Mouse (Mus musculus) cortical plate, adult 2 months (tissue): ENCODE data around the gene Rps9. TPM values are rescaled to one million over a fixed set of nuclear protein-coding genes. Genes with fewer than 3 reads are reported as not detected.
"Not testable (repeated sequence)": the region's sequence is repeated elsewhere in the genome, so short reads cannot be mapped to it uniquely, and the experiment has no call there.

Source experiments
- H3K27ac ChIP-seq: fragments of 200-500 bp; 2 replicates; pipeline ENCODE4 v1.5.1; 2012; ENCODE audit warnings: low read length, control low read depth, inconsistent platforms; ENCODE audit not compliant: insufficient read depth
- H3K4me1 ChIP-seq: fragments of 200-500 bp; 2 replicates; pipeline ENCODE4 v1.6.1; 2011; ENCODE audit warnings: low read length; ENCODE audit not compliant: control insufficient read depth, insufficient read depth
- H3K4me3 ChIP-seq: fragments of 200-500 bp; 2 replicates; pipeline ENCODE4 v1.5.1; 2011; ENCODE audit warnings: mild to moderate bottlenecking, low read length, control low read depth; ENCODE audit not compliant: insufficient read depth
- CTCF ChIP-seq: fragments of 200-500 bp; IDR thresholded peaks from 2 replicates; pipeline ENCODE4 v1.5.1; 2011; ENCODE audit warnings: mild to moderate bottlenecking, control low read depth, low read length; ENCODE audit not compliant: insufficient read depth; ENCODE audit errors: extremely low read depth
- POLR2A ChIP-seq: fragments of 200-500 bp; IDR thresholded peaks from 2 replicates; pipeline ENCODE4 v1.6.1; 2011; ENCODE audit warnings: mild to moderate bottlenecking, low read length, control low read depth; ENCODE audit not compliant: insufficient read depth; ENCODE audit errors: extremely low read depth
- polyA plus RNA-seq: library from polyadenylated mRNA; depleted of rRNA; stranded (reverse); fragments of >200 nt; gene quantifications from 2 replicates; pipeline ENCODE4 v1.2.3, GENCODE M21; 2012; rRNA removed

The Rps9 gene
- polyA plus RNA-seq, 1 experiment: 938 TPM

- Histone ChIP-seq H3K4me3 (no peak overlapping the region), H3K4me1 (no peaks in the 10 kb centered on the region), H3K27ac (no peak overlapping the region)
- no peak for TF ChIP-seq POLR2A
- no peak for TF ChIP-seq CTCF
Observed at GRCm38 (mm10) chr7:3707568-3708413, 4.0 kb downstream of the Rps9 start.

- not testable (repeated sequence) for H3K27ac ChIP-seq, H3K4me3 ChIP-seq, H3K4me1 ChIP-seq
Observed at GRCm38 (mm10) chr7:3708447-3708980, 4.7 kb downstream of the Rps9 start.

DNA sequence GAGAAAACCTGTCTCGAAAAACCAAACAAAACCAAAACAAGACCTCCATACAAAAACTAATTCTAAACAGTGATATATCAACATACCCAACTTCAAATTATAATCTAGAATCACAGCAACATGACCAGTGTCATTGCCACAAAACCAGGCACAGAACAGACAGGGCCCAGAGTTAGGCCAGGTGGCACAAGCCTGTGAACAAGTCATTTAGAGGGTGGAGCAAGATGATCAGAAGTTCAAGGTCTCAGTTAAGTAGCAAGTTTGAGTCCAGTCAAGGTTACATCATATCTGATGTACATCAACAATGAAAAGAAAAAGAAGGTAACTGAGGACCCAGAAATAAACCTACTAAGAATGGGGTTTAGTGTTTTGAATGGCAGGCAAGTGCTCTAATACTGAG is 5.2 kb downstream of the Rps9 start:
- Histone ChIP-seq H3K4me1 (no peaks in the 10 kb centered on the region), H3K27ac (no peak overlapping the region), H3K4me3 (no peak overlapping the region)
- TF ChIP-seq POLR2A: no peak
- TF ChIP-seq CTCF: no peak

- no peak overlapping the region for H3K27ac ChIP-seq
- H3K4me1 ChIP-seq: no peaks in the 10 kb centered on the region
- H3K4me3 ChIP-seq: no peak overlapping the region
- no peak for TF ChIP-seq POLR2A
Observed at GRCm38 (mm10) chr7:3712264-3712942, 8.6 kb downstream of the Rps9 start.

DNA sequence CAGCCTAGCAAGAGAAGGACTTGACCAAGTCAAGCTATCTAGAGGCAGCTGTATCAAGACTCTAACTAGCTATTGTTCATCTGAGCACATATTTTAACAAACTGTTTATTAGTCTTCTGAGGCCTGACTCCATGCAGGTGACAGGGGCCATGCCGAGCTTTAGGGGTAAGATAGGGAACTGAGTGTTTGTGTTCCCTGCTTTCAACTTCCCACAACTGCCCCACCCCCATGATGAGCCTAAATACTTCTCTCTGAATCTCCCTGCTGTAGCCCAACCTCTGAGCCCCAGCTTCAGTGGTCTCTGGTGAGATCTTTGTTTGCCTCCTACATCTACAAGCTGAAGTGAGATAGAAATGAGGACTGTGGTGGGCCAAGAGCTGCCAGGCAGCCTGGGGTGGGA is 11.5 kb downstream of the Rps9 start:
- H3K27ac ChIP-seq: no peak overlapping the region
- H3K4me1 ChIP-seq: no peaks in the 10 kb centered on the region
- no peak overlapping the region for H3K4me3 ChIP-seq
- no peak for TF ChIP-seq CTCF
- no peak for TF ChIP-seq POLR2A

DNA sequence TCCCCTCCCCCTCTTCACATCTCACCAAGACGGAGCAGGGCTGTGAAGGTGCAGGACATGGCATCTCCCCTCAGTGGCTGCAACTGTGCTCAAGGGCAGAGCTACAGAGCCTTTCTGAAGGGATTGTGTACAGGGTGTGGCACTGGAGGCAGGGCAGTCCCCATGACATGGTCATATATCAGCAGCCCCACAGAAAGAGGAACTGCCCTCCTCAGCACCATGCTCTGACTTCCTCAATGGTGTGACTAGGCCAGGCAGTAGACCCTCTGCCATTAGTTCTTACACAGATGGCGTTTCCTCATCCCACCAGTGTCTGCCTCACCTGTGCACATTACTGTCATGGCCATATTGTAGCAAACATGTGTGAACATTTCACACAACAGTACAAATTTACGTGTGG is 16.5 kb downstream of the Rps9 start, which contains the start of gene Pirb:
Gene Pirb, minus strand, starts transcription at position 124 of the 400 bp plus-strand sequence.
- H3K4me1 ChIP-seq, H3K27ac ChIP-seq, H3K4me3 ChIP-seq: not testable (repeated sequence)

DNA sequence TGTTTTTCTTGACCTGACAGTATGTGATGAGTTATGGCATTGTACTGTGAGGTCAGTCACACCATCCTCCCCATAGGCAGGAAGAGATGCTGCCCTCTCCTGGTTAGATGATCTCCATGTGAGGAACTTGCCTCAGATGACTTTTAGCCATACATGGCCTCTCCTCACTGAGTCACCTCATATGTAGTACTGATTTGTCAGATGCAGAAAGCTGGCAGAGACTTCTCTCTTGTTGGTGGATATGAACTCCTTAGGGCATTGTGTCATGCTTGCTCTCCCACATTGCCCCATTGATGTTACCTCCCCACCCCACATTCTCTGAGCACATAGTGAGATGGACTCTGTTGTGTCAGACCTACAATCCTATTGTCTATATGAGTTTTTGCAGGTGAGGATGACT is 21.7 kb downstream of the Rps9 start:
- H3K4me1 ChIP-seq, H3K27ac ChIP-seq, H3K4me3 ChIP-seq: not testable (repeated sequence)

DNA sequence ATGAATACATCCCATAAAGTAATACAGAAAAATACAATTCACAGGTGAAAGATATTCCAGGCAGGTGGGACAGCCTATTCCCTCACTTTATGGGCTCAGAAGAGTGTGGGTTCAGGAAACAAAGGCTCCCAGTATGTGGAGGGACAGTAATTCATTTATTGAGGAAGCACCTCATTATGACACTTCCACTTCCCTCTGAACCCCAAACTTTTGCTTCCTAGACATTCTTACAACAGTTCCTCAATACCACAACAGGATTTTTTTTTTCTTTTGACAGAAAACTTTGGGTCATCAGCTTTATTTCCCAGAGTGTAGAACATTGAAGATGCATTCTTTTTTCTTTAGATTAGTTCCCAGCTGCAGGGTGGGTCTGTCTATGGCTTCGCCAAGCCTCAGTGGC is 28.9 kb downstream of the Rps9 start:
- H3K27ac ChIP-seq, H3K4me3 ChIP-seq, H3K4me1 ChIP-seq: not testable (repeated sequence)

Other genes with a start within 250 kb of the Rps9 start
- 0.06 TPM in 1 of 2 replicates, not detected in the other for gene Tarm1, start 201.4 kb upstream of the Rps9 start, polyA plus RNA-seq
- gene Oscar, start 87.8 kb upstream of the Rps9 start, polyA plus RNA-seq: 4.7 and 5.7 TPM in 2 replicates
- 366 and 413 TPM in 2 replicates for gene Ndufa3, start 86.6 kb upstream of the Rps9 start, polyA plus RNA-seq
- 38.5 and 39.3 TPM in 2 replicates for gene Tfpt, start 74.1 kb upstream of the Rps9 start, polyA plus RNA-seq
- 65.3 and 75.1 TPM in 2 replicates for gene Prpf31, start 74.0 kb upstream of the Rps9 start, polyA plus RNA-seq
- gene Cnot3, start 58.7 kb upstream of the Rps9 start, polyA plus RNA-seq: 39.9 and 44.6 TPM in 2 replicates
- gene Leng1, start 38.2 kb upstream of the Rps9 start, polyA plus RNA-seq: 7.3 and 8.3 TPM in 2 replicates
- gene Tmc4, start 26.4 kb upstream of the Rps9 start, polyA plus RNA-seq: 12.6 and 14.8 TPM in 2 replicates
- 88.4 and 94.9 TPM in 2 replicates for gene Tsen34, start 11.1 kb upstream of the Rps9 start, polyA plus RNA-seq
- gene Mboat7, start 10.5 kb upstream of the Rps9 start, polyA plus RNA-seq: 155 and 156 TPM in 2 replicates
- 0.38 and 0.40 TPM in 2 replicates for gene Pirb, start 16.4 kb downstream of the Rps9 start, polyA plus RNA-seq
- gene Gm15448, start 121.7 kb downstream of the Rps9 start, polyA plus RNA-seq: not detected in 2 replicates
- gene Pira2, start 141.1 kb downstream of the Rps9 start, polyA plus RNA-seq: not detected in 2 replicates
- gene Gm14548, start 194.1 kb downstream of the Rps9 start, polyA plus RNA-seq: 0.06 TPM in 1 of 2 replicates, not detected in the other
- gene Lilra6, start 211.5 kb downstream of the Rps9 start, polyA plus RNA-seq: 0.06 TPM in 1 of 2 replicates, not detected in the other